Mouse (Mus musculus): ENCODE measurements around the gene Sik2.

Sik2 gene

DNA sequence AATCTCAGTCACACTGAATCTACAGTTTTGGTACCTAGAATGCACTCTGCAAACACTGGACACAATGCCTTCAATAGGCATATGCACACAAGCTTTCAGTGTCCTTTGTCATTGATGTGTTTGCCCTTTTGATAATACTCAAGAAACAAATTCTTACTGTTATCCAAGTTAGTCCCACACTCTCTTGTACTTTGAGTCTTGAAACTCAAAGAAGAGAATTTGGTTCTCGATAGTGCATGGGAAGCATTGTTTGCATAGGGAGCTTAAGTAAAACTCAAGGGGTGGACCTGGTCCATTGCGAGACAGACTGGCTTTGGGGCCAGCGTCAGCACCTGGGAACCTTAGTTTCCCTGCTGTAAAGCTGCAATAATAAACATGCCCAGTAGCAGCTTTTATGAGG is 90.7 kb downstream of the Sik2 start:
- no peak for DNase-seq (ENCODE audit: low spot score)

DNA sequence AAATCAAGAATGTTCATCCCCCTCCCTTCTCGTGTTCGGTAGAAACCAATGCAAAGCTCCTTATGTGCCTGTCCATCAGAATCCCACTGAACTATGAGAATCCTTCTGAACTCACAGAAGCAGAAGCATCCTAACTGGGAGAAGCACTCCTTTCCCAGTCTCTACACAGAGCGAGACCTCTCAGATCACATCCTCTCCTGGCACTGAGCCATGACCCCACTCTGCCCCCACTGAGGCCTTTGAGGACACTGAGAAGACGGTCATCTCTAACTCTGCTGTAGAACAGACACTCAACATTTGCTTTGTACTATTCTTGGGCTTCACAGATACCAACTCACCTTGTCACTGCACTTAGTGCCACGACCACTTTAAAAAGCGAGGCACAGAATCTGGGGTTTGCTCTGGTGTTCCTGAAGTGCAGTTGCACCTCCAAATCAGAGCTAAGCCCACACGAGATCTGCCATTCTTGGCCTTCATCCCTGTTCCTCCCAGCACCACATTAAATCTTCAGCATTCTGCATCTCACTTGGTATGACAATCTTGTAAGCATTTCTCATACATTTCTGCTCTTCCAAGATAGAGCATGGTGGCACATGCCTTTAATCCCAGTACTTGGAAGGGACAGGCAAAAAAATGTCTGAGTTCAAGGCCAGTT is 96.9 kb downstream of the Sik2 start:
- no peak for DNase-seq (ENCODE audit: low spot score)

- no peak for DNase-seq (ENCODE audit: low spot score)
Observed at GRCm38 (mm10) chr9:50905321-50905720, 103.6 kb downstream of the Sik2 start.

DNA sequence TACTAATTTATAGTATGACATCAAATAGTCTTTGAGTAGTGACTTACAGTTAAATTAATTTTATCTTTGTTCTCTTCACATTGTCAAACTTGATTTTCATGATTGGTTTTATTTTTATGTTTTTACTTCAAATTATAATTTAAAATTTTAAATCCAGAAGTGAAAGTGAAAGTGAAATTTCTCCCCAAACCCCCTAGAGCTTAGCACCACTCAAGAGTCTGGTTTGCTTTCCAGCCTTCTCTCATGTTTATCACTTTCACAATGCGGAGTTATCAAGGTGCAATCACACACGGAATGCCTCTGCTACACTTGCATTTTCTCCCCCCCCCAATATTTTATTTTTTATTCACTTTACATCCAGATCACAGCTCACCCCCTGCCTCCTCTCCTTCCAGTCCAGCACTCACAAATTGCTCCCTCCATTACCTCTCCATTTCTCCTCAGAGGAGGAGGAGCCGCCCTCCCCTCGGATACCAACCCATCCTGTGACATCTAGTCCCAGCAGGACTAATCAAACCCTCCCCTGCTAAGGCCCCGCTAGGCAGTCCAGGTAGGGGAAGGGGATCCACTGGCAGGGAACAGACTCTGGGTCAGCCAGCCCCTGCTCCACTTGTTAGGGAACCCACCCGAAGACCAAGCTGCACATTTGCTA is 104.6 kb downstream of the Sik2 start:
- DNase-seq (ENCODE audit: low spot score) = no peak

DNA sequence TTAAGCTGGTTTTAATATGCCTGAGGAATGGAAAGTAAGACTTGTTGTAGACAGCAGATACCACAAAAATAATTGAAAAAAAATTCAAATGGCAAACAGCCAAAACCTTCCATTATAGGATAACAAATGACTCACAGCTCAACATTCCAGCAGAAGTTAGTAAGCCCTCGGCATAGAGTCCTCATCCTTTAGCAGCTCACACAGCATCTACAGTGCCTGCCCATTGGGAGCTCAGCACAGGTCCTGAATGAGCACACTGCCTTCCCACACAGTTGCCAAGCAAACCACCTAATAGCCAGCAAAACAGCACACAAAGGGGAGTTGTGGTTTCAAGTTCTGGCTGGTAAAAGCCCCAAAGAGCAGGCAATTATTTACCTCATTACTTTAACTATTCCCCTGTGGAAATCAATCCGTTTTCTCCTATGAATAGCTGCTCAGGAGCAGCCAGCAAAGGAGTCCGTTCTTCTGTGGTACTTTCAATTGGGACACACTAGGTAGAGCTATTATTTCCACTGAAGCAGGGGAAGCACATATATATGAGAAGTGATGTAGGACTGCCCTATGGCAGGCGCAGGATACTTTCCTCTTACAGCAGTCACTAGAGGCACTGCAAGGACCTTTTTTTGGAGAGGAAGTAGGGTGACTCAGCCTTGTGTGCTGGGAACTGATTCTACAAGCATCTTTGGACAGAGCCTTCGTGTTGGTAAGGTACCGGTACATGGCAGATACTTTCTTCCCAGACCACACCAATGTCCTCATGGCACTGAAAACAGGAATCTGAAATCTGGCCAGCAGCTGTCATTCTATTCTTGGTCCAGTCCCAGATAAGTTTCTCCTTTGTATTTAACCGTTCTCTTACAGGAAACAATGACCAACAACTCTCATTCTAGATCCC is 108.6 kb downstream of the Sik2 start:
- no peak for DNase-seq (ENCODE audit: low spot score)

DNA sequence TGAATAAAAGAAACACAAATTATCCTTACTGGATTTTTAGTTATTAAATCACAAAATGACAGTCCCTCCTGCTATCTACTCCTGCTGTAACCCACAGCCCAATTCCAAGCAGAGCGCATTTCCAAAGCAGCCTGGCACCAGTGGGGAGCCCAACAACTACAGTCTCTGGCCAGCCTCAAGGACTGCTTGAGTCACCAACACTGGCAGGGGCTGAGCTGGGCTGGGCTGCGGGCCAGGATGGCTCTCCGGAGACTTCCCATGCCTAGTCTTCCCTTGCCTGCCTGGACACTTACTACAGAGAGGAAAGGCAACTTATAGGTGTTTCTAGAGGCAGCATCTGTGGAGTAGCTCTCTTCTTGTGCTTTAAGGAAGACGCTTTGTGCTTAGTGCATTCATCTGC is 115.2 kb downstream of the Sik2 start:
- DNase-seq (ENCODE audit: low spot score) = peak; percentile 67

DNA sequence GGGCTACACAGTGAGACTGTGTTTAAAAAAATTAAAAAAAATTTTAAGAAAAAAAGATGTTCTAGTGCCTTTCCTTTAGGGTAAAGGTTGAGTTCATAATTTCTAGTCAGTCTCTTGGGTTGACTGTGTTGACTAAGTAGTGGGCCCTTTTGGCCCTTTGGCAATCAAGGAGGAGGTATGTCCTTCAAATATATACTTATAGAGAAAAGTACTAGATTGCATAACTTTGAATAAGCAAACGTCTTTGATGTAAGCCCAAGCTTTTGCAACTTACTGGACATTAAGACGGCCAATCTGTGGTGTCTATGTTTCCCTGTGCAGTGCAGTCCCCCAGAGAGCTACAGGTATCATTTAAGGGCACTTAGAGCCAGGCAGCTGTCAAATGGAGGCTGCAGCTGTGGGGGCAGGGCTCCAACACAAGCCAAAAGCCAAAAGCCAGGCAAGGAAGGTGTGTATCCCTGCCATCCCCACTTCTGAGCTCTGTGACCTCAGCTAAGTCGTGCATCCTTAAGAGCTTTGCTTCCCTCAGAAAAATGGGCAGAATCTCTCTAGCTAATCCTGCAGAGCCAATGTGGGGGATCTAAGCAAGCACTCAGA is 118.3 kb downstream of the Sik2 start:
- DNase-seq (ENCODE audit: low spot score) = no peak

- no peak for DNase-seq (ENCODE audit: low spot score)
Observed at GRCm38 (mm10) chr9:50889964-50890363, 118.9 kb downstream of the Sik2 start.

DNA sequence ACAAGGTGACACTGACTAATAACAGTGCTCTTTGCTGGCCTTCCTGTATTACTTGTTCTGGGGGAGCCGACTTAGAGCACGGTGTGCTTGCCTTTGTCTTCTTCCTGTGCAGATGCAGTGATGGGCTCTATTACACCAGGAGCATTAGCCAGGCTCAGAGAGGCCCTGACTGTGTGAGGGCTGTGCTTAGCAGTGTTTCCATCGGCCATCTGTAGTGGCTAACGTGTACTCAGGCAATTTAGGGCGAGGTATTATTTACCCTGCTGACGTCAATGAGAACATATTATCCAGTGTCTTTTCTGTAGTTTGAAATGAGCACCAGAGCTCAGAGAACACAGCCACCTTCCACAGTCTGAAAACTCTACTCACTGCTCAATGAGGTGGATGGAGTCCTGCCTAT is 119.7 kb downstream of the Sik2 start:
- no peak for DNase-seq (ENCODE audit: low spot score)

DNA sequence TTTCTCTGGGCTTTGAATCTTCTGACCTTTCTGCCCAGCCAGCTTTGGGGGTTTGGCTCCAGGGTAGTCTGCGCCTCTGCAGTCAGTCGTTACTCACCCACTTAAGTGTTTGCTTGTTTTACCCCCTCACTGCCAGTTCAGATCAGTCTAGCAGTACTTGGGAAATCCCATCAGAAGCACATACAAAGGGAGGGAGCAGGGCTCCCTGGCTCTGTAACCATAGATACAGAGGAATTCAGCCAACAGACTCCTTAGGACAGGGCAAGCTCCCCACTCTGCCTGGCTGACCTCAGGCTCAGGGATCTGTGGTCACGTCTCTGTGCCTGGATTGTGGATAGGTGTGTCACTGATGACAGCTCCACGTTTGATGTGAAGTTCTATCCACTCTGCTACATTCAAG is 121.5 kb downstream of the Sik2 start:
- no peak for DNase-seq (ENCODE audit: low spot score)

DNA sequence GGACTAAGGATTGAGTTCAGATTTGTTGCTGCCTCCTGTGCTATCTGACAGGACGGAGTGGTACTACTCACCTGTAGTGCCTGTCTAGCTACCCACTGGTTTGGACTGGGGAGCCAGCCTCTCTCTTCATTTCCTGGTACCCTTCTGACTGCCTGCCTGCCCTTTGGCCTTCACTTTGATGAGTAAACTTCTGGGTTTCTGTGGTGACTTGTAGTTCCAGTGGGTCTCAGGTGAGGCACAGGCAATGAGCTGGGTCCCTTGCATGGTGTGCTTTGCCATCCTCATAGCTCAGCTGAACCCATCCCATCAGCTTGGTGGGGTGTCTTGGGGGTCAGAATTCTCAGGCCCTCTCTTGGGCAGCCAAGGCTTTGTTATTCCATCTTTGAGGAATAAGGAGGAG is 122.0 kb downstream of the Sik2 start:
- DNase-seq (ENCODE audit: low spot score) = no peak

GRCm38 (mm10) chr9:50885600-50885987 is 123.3 kb downstream of the Sik2 start:
- DNase-seq (ENCODE audit: low spot score) = no peak

DNA sequence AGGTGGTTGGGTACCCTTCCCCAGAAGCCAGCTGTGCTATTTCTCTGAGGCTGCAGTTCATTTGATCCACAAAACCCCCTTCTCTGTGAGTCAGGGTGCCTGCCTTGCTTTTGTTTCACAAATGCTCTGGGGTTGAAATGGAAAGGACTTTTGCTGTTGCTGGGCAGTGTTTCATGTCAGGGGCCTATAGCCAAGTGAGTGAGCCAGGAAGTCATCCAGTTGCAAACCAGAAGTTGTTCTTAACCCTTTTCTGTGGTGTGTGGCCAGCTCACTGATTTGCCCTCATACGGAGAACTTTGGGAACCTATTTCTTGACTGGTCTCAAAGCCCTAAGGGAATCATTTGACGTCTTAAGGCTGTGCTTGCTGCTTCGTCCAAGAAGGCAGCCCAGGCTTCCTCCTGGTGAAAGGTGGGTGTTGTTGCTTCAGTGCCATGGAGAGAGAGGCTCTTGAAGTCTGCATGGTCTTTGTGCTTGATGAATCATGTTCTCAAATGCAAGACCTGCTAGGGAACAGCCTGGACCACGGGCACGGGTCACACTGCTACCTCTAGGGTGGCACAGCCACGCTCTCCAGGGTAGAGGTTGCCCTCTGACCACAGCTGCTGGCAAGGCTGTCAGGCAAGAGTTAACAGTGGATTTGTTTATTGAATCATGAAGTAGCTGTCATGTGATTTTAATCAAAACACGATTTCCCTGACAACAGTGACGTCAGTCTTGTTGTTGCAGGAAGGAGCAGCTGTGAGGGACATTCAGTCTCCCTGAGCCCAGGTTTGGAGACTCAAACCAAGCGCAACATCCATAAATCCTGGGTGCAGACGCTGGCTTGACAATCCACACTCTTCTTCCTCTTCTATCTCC is 123.9 kb downstream of the Sik2 start:
- DNase-seq (ENCODE audit: low spot score) = peak; percentile 71

- DNase-seq (ENCODE audit: low spot score) = no peak
Observed at GRCm38 (mm10) chr9:50884093-50884492, 124.8 kb downstream of the Sik2 start.

- DNase-seq (ENCODE audit: low spot score) = no peak
Observed at GRCm38 (mm10) chr9:50882183-50882582, 126.7 kb downstream of the Sik2 start.

DNA sequence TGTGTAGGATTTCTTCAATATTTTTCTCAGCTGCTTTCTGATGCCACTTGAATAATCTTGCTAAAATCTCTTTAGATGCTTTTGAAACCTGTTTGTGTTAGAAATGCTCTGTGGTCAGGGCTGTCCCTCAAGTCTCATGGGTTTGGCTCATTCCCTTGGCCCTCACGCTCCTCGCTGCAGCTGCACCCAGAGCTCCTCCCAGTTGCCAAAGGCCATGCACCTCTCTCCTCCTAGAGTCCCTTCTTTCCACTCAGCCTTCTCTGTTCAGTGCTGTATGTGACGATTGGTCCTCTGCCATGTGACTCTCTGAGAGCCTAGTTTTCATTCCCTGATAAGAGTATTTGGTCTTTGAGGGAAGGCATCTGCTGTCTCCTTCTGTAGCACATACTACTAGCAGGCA is 131.4 kb downstream of the Sik2 start:
- no peak for DNase-seq (ENCODE audit: low spot score)

DNA sequence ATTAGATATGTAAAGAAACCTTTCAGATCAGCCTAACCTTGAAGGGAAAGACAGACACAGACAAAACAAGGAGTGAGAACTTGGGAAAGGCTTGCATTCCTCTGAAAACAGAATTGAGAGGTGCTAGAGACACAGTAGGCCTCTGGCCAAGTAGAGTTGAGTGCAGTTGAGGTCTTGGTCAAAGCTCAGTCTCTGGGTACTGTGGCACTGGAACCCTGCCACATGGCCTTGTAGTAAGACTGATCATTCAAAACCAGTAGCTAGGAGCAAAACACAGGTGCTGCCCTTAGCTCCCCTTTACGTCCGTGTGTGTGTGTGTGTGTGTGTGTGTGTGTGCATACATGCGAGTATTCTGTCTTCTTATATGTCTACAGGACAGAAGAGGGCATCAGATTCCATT is 132.6 kb downstream of the Sik2 start:
- DNase-seq (ENCODE audit: low spot score) = no peak

DNA sequence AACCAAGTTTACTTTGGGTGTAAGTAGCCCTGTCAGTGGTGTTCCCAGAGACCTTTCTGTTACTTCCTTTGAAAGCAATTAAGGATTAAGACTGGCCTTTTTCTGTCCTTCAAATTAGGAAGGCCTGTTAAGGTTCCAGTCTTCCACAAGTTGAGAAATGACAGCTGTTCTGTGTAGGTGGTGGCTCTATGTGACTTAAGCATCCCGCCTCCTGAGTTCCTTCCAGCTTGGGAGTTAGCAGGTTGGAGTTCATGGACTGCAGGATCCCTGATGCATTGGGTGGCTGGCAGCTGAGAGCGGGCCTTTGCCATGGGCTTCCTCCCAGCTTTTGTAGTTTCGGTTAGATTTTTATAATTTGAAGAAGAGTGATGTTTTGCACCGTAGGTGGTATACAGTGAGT is 133.4 kb downstream of the Sik2 start:
- DNase-seq (ENCODE audit: low spot score) = no peak

GRCm38 (mm10) chr9:50874031-50874430 is 134.8 kb downstream of the Sik2 start:
- DNase-seq (ENCODE audit: low spot score) = no peak

- DNase-seq (ENCODE audit: low spot score) = no peak
Observed at GRCm38 (mm10) chr9:50873210-50873609, 135.7 kb downstream of the Sik2 start.

GRCm38 (mm10) chr9:50868182-50868581 is 140.7 kb downstream of the Sik2 start:
- DNase-seq (ENCODE audit: low spot score) = no peak

DNA sequence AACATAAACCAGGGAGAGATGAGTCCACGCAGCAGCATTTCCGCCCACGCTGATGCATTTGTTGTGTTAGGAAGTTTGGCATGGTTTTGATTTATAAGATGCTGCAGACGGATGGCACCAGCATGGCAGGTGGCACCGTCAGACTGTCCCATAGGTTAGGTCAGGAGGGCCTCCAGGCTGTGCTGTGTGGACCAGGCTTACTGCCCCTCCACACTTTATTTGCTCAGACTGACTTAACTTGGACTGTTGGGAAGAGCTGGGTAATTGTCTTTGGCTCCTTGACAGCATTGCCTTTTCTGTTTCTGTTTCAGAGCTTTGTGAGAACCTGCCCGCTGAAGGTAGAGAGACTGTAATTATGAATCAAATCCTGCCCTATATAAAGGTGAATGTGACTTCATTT is 141.9 kb downstream of the Sik2 start:
- no peak for DNase-seq (ENCODE audit: low spot score)

Measured in layer of hippocampus, adult 11-12 months (tissue).